Mouse (Mus musculus): ENCODE measurements around the gene Podxl2. TPM values are rescaled to one million over a fixed set of nuclear protein-coding genes. Genes with fewer than 3 reads are reported as not detected.

The Podxl2 gene
- polyA plus RNA-seq, 1 experiment from 2014 or later = 129 TPM

DNA sequence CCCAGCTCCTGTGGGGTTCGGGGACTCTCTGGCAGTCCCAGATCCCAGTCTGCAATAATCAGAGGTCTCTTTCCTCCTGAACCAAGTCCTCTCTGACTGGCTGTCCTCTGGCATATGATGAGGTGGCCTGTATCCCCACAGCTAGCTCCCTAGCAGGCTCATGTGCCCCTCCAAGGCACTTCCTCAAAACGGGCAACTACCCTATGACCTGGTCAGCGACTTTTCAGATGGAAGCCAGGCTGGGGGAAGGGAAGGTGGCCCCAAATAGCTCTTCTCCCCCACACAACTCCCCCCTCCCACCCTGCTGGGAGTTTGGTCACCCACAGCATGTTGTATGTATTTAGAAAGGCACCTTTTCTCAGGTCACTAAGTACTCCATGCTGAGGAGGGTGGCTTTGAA lies 48.8 kb downstream of the Podxl2 start:
- H3K9me3 ChIP-seq (ENCODE audit: control insufficient read depth, low read length) = no peaks in the 10 kb centered on the region
- H3K27ac ChIP-seq (ENCODE audit: low read depth, low read length) = no peak overlapping the region
- H3K36me3 ChIP-seq (ENCODE audit: control insufficient read depth, insufficient read depth, low read length) = no peaks in the 10 kb centered on the region

DNA sequence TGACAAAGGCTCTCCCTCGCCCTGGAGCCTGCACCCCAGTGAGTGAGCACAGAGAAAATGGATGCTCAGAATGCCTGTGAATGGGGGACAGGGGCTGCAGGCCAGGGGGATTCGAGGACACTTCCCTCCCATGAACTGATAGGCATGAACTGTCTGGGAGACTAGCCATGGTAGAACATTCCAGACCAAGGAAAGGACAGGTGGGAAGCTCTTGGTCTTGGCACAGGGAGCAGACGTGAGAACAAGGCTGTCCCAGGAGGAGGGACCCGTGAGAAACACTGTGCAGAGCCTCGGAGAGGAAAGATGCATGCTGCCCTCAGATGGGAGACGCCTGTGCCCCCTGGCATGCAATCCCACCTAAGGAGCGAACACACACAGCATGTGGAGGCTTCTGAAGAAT lies 50.7 kb downstream of the Podxl2 start:
- no peaks in the 10 kb centered on the region for H3K4me1 ChIP-seq (ENCODE audit: control insufficient read depth, insufficient read depth, low read length)
- 75% methylated on average over 7 of the region's 7 CpGs for WGBS
- DNase-seq (ENCODE audit: low spot score) (no peak), ATAC-seq (ENCODE audit: insufficient read depth, low FRiP score, low TSS enrichment) (no peak)
- H3K36me3 ChIP-seq (ENCODE audit: control insufficient read depth, insufficient read depth, low read length) = no peaks in the 10 kb centered on the region
- no peak overlapping the region for H3K9ac ChIP-seq (ENCODE audit: low read length)
- H3K9me3 ChIP-seq (ENCODE audit: control insufficient read depth, low read length) = no peaks in the 10 kb centered on the region
- no peak overlapping the region for H3K27ac ChIP-seq (ENCODE audit: low read depth, low read length)
- H3K27me3 ChIP-seq (ENCODE audit: control insufficient read depth, insufficient read depth, low read length) = no peaks in the 10 kb centered on the region
- H3K4me2 ChIP-seq (ENCODE audit: low read depth) = no peak overlapping the region
- H3K4me3 ChIP-seq (ENCODE audit: low read depth, low read length) = no peak overlapping the region

More for the DNA sequence above, 48.8 kb downstream of the Podxl2 start:
- no peak for DNase-seq (ENCODE audit: low spot score)
- no peak overlapping the region for H3K9ac ChIP-seq (ENCODE audit: low read length)
- H3K4me3 ChIP-seq (ENCODE audit: low read depth, low read length) = no peak overlapping the region
- no peaks in the 10 kb centered on the region for H3K4me1 ChIP-seq (ENCODE audit: control insufficient read depth, insufficient read depth, low read length)
- ATAC-seq (ENCODE audit: insufficient read depth, low FRiP score, low TSS enrichment) = no peak
- no peaks in the 10 kb centered on the region for H3K27me3 ChIP-seq (ENCODE audit: control insufficient read depth, insufficient read depth, low read length)
- no peak overlapping the region for H3K4me2 ChIP-seq (ENCODE audit: low read depth)
- 52% methylated on average over 3 of the region's 3 CpGs for WGBS

DNA sequence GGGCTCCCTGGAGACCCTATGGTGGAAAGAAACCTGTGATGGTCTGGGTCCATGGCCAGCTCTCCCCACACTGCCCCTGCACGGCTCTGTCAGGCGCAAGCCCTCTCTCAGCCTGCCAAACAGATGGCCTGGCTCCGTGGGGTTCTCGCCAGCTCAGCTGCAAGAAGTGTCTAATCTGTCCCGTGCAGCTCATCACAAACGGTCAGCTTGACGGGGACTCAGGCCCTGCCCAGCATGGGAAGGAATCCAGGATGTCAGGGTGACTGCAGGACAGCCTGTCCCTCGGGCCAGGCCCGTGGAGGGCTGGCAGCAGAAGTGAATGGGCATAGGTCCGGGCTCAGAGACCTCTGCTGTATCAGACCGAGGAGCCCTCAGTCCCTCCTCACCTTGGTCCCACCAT lies 52.9 kb downstream of the Podxl2 start:
- Histone ChIP-seq H3K4me3 (ENCODE audit: low read depth, low read length) (no peak overlapping the region), H3K27ac (ENCODE audit: low read depth, low read length) (no peak overlapping the region), H3K4me2 (ENCODE audit: low read depth) (no peak overlapping the region), H3K9ac (ENCODE audit: low read length) (no peak overlapping the region), H3K4me1 (ENCODE audit: control insufficient read depth, insufficient read depth, low read length) (no peaks in the 10 kb centered on the region), H3K36me3 (ENCODE audit: control insufficient read depth, insufficient read depth, low read length) (no peaks in the 10 kb centered on the region), H3K9me3 (ENCODE audit: control insufficient read depth, low read length) (no peaks in the 10 kb centered on the region), H3K27me3 (ENCODE audit: control insufficient read depth, insufficient read depth, low read length) (no peaks in the 10 kb centered on the region)
- WGBS = 72% methylated on average over 11 of the region's 11 CpGs
- ATAC-seq (ENCODE audit: insufficient read depth, low FRiP score, low TSS enrichment) (no peak), DNase-seq (ENCODE audit: low spot score) (no peak)

DNA sequence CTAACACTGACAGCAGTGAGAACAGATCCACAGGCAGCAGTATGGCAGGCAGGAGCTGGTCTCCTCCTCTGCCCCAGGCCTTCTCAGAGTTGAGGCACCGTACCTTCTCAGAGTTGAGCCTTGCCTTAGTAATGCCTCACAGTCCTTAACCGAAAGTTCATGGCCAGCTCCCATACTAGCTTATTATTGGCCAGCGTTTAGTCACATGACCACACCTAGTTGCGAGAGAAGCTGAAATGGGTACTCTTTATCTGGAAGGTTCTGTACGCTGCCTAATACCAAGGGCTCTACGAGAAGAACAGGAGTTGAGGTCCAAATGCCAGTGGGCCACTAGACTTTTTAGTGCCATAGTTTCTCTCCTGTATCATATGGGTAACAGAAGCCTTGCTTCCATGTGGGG lies 53.5 kb downstream of the Podxl2 start:
- no peak overlapping the region for H3K4me3 ChIP-seq (ENCODE audit: low read depth, low read length)
- H3K27me3 ChIP-seq (ENCODE audit: control insufficient read depth, insufficient read depth, low read length) = no peaks in the 10 kb centered on the region
- no peaks in the 10 kb centered on the region for H3K36me3 ChIP-seq (ENCODE audit: control insufficient read depth, insufficient read depth, low read length)
- DNase-seq (ENCODE audit: low spot score) (no peak), ATAC-seq (ENCODE audit: insufficient read depth, low FRiP score, low TSS enrichment) (no peak)
- WGBS = 90% methylated on average over 6 of the region's 6 CpGs
- no peak overlapping the region for H3K27ac ChIP-seq (ENCODE audit: low read depth, low read length)
- H3K9ac ChIP-seq (ENCODE audit: low read length) = no peak overlapping the region
- no peak overlapping the region for H3K4me2 ChIP-seq (ENCODE audit: low read depth)
- no peaks in the 10 kb centered on the region for H3K4me1 ChIP-seq (ENCODE audit: control insufficient read depth, insufficient read depth, low read length)
- H3K9me3 ChIP-seq (ENCODE audit: control insufficient read depth, low read length) = no peaks in the 10 kb centered on the region

DNA sequence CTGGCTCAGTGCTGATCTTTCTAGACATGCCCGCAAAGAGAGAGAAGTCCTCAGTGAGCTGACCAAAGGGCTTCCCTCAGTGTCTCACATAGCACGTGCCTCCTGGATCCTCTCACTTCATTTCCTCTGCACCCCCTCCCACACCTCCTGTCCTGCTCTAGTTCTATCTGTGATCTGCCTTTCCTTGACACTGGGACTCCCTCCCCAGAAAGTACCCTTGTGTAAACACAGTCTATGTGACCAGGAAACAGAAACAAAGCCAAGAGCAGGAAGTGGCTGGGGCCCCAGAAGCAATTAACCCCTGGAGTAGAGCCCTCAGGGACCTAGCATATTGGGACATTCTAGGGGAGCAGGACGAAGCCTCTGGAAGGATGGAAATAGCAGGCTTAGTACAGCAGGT lies 54.0 kb downstream of the Podxl2 start:
- Histone ChIP-seq H3K4me2 (ENCODE audit: low read depth) (no peak overlapping the region), H3K27ac (ENCODE audit: low read depth, low read length) (no peak overlapping the region), H3K9me3 (ENCODE audit: control insufficient read depth, low read length) (no peaks in the 10 kb centered on the region), H3K36me3 (ENCODE audit: control insufficient read depth, insufficient read depth, low read length) (no peaks in the 10 kb centered on the region), H3K27me3 (ENCODE audit: control insufficient read depth, insufficient read depth, low read length) (no peaks in the 10 kb centered on the region), H3K9ac (ENCODE audit: low read length) (no peak overlapping the region), H3K4me3 (ENCODE audit: low read depth, low read length) (no peak overlapping the region), H3K4me1 (ENCODE audit: control insufficient read depth, insufficient read depth, low read length) (no peaks in the 10 kb centered on the region)
- DNase-seq (ENCODE audit: low spot score) (no peak), ATAC-seq (ENCODE audit: insufficient read depth, low FRiP score, low TSS enrichment) (no peak)
- 60% methylated on average over 3 of the region's 3 CpGs for WGBS

DNA sequence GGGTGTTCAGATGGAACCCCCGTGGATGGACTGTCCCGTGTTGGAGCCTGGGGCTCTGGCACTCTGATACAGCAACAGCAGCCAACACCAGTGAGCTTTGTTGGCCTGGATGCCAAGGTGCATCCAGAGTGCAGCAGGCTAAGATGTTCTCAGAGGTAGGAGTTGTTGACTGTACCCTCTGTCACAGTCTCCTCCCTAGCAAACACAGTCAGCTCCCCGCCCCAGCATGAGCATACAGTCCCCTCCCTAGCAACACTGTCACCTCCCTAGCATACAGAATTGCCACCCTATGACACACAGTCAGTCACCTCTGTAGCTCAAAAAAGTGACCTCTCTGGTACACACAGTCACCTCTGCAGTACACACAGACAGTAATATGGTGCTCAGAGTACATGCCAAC lies 57.9 kb downstream of the Podxl2 start:
- H3K4me2 ChIP-seq (ENCODE audit: low read depth) = no peak overlapping the region
- no peaks in the 10 kb centered on the region for H3K4me1 ChIP-seq (ENCODE audit: control insufficient read depth, insufficient read depth, low read length)
- H3K27ac ChIP-seq (ENCODE audit: low read depth, low read length) = no peak overlapping the region
- H3K4me3 ChIP-seq (ENCODE audit: low read depth, low read length) = no peak overlapping the region
- no peaks in the 10 kb centered on the region for H3K27me3 ChIP-seq (ENCODE audit: control insufficient read depth, insufficient read depth, low read length)
- no peaks in the 10 kb centered on the region for H3K36me3 ChIP-seq (ENCODE audit: control insufficient read depth, insufficient read depth, low read length)
- ATAC-seq (ENCODE audit: insufficient read depth, low FRiP score, low TSS enrichment) = no peak
- no peaks in the 10 kb centered on the region for H3K9me3 ChIP-seq (ENCODE audit: control insufficient read depth, low read length)
- 83% methylated on average over 3 of the region's 3 CpGs for WGBS
- H3K9ac ChIP-seq (ENCODE audit: low read length) = no peak overlapping the region
- DNase-seq (ENCODE audit: low spot score) = no peak

DNA sequence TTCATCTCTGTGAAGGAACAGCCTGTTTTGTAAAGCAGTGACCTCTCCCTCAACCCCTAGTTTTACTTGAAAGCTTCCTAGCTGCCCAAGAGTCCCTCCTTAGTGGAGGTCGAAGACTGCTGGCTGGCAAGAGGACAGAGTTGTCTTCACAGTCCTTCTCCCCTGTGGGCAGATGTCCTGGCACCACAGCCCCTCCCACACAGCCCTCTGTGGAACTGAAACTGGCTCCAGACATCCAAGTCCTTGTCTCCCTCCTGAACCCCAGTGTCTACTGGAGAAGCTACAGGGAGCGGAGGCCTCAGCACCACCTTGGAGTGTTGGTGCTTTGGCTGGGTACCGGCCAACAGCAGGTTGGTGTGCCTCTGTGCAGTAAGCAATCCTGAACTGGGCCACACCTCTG lies 59.4 kb downstream of the Podxl2 start:
- DNase-seq (ENCODE audit: low spot score) (no peak), ATAC-seq (ENCODE audit: insufficient read depth, low FRiP score, low TSS enrichment) (no peak)
- Histone ChIP-seq H3K27me3 (ENCODE audit: control insufficient read depth, insufficient read depth, low read length) (no peaks in the 10 kb centered on the region), H3K4me3 (ENCODE audit: low read depth, low read length) (no peak overlapping the region), H3K27ac (ENCODE audit: low read depth, low read length) (no peak overlapping the region), H3K4me2 (ENCODE audit: low read depth) (no peak overlapping the region), H3K4me1 (ENCODE audit: control insufficient read depth, insufficient read depth, low read length) (0 out of 2 replicates have a peak, but pooled peaks cover 4% of the 10 kb centered on the region), H3K36me3 (ENCODE audit: control insufficient read depth, insufficient read depth, low read length) (no peaks in the 10 kb centered on the region), H3K9ac (ENCODE audit: low read length) (no peak overlapping the region), H3K9me3 (ENCODE audit: control insufficient read depth, low read length) (no peaks in the 10 kb centered on the region)
- WGBS = 77% methylated on average over 3 of the region's 3 CpGs

DNA sequence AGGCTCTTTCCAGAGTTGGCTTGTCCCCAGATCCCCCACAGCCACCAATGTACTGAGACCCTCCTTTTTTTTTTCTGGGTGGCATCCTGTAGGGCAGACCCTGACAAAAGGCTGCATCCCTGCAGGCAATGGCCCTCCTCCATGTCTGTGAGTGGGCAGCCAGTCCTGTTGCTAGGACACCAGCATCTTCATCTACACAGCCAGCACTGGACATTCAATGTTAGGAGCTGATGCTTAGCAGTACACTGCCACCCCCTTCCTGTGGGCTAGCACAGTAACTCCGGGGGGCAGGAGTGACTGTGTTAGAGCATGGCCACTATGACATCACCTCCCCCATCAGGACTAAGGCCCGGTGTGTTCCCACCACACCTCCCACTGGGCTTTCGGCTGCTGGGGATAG lies 59.8 kb downstream of the Podxl2 start:
- 59% methylated on average over 3 of the region's 3 CpGs for whole genome bisulfite sequencing
- no peaks in the 10 kb centered on the region for H3K27me3 ChIP-seq (ENCODE audit: control insufficient read depth, insufficient read depth, low read length)
- no peaks in the 10 kb centered on the region for H3K9me3 ChIP-seq (ENCODE audit: control insufficient read depth, low read length)
- 0 out of 2 replicates have a peak, but pooled peaks cover 7% of the 10 kb centered on the region for H3K4me1 ChIP-seq (ENCODE audit: control insufficient read depth, insufficient read depth, low read length)
- no peak overlapping the region for H3K9ac ChIP-seq (ENCODE audit: low read length)
- no peak overlapping the region for H3K27ac ChIP-seq (ENCODE audit: low read depth, low read length)
- no peak for ATAC-seq (ENCODE audit: insufficient read depth, low FRiP score, low TSS enrichment)
- DNase-seq (ENCODE audit: low spot score) = no peak
- no peak overlapping the region for H3K4me3 ChIP-seq (ENCODE audit: low read depth, low read length)
- H3K4me2 ChIP-seq (ENCODE audit: low read depth) = no peak overlapping the region
- H3K36me3 ChIP-seq (ENCODE audit: control insufficient read depth, insufficient read depth, low read length) = no peaks in the 10 kb centered on the region

DNA sequence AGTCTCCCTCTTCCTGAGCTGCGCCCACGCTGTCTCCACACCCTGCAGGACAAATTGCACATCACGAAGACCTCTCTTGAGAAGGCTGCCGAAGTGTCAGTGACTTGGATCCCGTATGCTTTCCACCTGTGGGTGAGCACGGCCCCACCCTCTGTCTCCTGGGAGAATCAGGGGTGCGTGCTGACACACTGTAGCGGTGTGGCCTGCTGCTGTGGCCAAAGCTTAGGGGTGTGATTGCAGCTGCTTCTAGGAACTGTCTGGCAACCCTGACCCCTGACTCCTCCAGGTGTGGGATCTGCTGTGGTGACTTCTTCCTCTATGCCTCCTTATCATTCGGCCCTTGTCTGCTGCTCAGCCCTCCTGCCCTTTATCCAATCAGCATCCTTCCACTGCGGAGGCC lies 61.0 kb downstream of the Podxl2 start:
- no peaks in the 10 kb centered on the region for H3K27me3 ChIP-seq (ENCODE audit: control insufficient read depth, insufficient read depth, low read length)
- H3K4me2 ChIP-seq (ENCODE audit: low read depth) = no peak overlapping the region
- no peak overlapping the region for H3K4me3 ChIP-seq (ENCODE audit: low read depth, low read length)
- no peaks in the 10 kb centered on the region for H3K9me3 ChIP-seq (ENCODE audit: control insufficient read depth, low read length)
- H3K36me3 ChIP-seq (ENCODE audit: control insufficient read depth, insufficient read depth, low read length) = no peaks in the 10 kb centered on the region
- no peak for ATAC-seq (ENCODE audit: insufficient read depth, low FRiP score, low TSS enrichment)
- 0 out of 2 replicates have a peak, but pooled peaks cover 7% of the 10 kb centered on the region for H3K4me1 ChIP-seq (ENCODE audit: control insufficient read depth, insufficient read depth, low read length)
- DNase-seq (ENCODE audit: low spot score) = no peak
- H3K27ac ChIP-seq (ENCODE audit: low read depth, low read length) = no peak overlapping the region
- no peak overlapping the region for H3K9ac ChIP-seq (ENCODE audit: low read length)
- 80% methylated on average over 10 of the region's 10 CpGs for WGBS
